Mouse (Mus musculus) midbrain, postnatal 0 days (tissue): ENCODE measurements around the gene Slc26a10. TPM values are rescaled to one million over a fixed set of nuclear protein-coding genes. Genes with fewer than 3 reads are reported as not detected.
A peak's percentile ranks its signal among the peaks of the same experiment; 100 is the strongest.

ENCODE experiments used
- ATAC-seq: fragments of 200-750 bp; cut with Nextera tagmentation; 2 replicates; pipeline ENCODE4 v1.8.0; 2017; ENCODE audit warnings: moderate number of reproducible peaks, mild to moderate bottlenecking, moderate TSS enrichment, moderate library complexity; ENCODE audit not compliant: low FRiP score
- DNase-seq: peaks from one replicate; pipeline ENCODE4 v3.0.0-alpha.2; 2015; ENCODE audit warnings: low spot score
- H3K27ac ChIP-seq: fragments of 300-500 bp; sonication (generic); 2 replicates; pipeline ENCODE4 v1.5.1; 2014; ENCODE audit warnings: low read depth, mild to moderate bottlenecking, low read length, mixed read lengths
- H3K27me3 ChIP-seq: fragments of 300-500 bp; sonication (generic); 2 replicates; pipeline ENCODE4 v1.6.1; 2014; ENCODE audit warnings: low read length, control low read depth, mixed read lengths; ENCODE audit not compliant: insufficient read depth
- H3K36me3 ChIP-seq: fragments of 300-500 bp; sonication (generic); 2 replicates; pipeline ENCODE4 v1.6.1; 2014; ENCODE audit warnings: low read length, control low read depth, mixed read lengths; ENCODE audit not compliant: insufficient read depth
- H3K4me1 ChIP-seq: fragments of 300-500 bp; sonication (generic); 2 replicates; pipeline ENCODE4 v1.6.1; 2014; ENCODE audit warnings: mild to moderate bottlenecking, control low read depth, antibody characterized with exemption, low read length, mixed read lengths; ENCODE audit not compliant: insufficient read depth
- H3K4me2 ChIP-seq: fragments of 300-500 bp; sonication (generic); 2 replicates; pipeline ENCODE4 v1.6.1; 2014; ENCODE audit warnings: low read depth, mild to moderate bottlenecking, low read length, mixed read lengths; ENCODE audit not compliant: poor library complexity, severe bottlenecking
- H3K4me3 ChIP-seq: fragments of 300-500 bp; sonication (generic); 2 replicates; pipeline ENCODE4 v1.5.1; 2014; ENCODE audit warnings: low read depth, mild to moderate bottlenecking, low read length, moderate library complexity
- H3K9ac ChIP-seq: fragments of 300-500 bp; sonication (generic); replicated peaks from 2 replicates; pipeline ENCODE4 v1.6.1; 2014; ENCODE audit warnings: mild to moderate bottlenecking, low read length, moderate library complexity, mixed read lengths; ENCODE audit not compliant: poor library complexity, severe bottlenecking
- H3K9me3 ChIP-seq: fragments of 300-500 bp; sonication (generic); 2 replicates; pipeline ENCODE4 v1.6.1; 2016; ENCODE audit warnings: low read length, control low read depth
- CTCF ChIP-seq: IDR thresholded peaks from 2 replicates; pipeline ENCODE4 v1.5.1; 2016; ENCODE audit warnings: antibody characterized with exemption, mild to moderate bottlenecking
- WGBS: fragments of 180-500 bp; shearing (Covaris S2); extraction: QIAGEN DNeasy Blood & Tissue Kit; methylation state at CpG from one replicate; pipeline ENCODE4 v1.1.7; 2014; 5-methylcytosine and 5-hydroxymethylcytosine counted together
- polyA plus RNA-seq: library from polyadenylated mRNA; unstranded; fragments of >200 nt; fragmentation: Nextera tagmentation; extraction: Ambion mirVana; gene quantifications from 2 replicates; pipeline ENCODE4 v1.2.1, GENCODE M21; 2015
- total RNA-seq: library from RNA; depleted of rRNA; stranded (reverse); fragments of >200 nt; gene quantifications from 2 replicates; pipeline ENCODE4 v1.2.3, GENCODE M21; 2014

The Slc26a10 gene
- total and polyA plus RNA-seq, 2 experiments from 2014 or later = 0.05 to 0.80 TPM

GRCm38 (mm10) chr10:127211414-127211854, 31.0 kb upstream of the Slc26a10 start, which contains the start of gene Pip4k2c:
Pip4k2c (minus strand) TSS chr10:127211585.
- H3K27ac ChIP-seq = peak within 1 kb of the TSS; percentile 74
- H3K36me3 ChIP-seq = peaks cover 13% of the 10 kb centered on the region
- peaks cover 9% of the 10 kb centered on the region for H3K4me1 ChIP-seq
- H3K9me3 ChIP-seq = no peaks in the 10 kb centered on the region
- TF ChIP-seq CTCF = no peak
- H3K4me2 ChIP-seq = peak within 1 kb of the TSS; percentile 93
- peak within 1 kb of the TSS; percentile 85 for H3K9ac ChIP-seq
- 1% methylated on average over 41 of the region's 47 CpGs for WGBS
- peak within 1 kb of the TSS; percentile 84 for H3K4me3 ChIP-seq
- DNase-seq (peak; percentile 78), ATAC-seq (peak; percentile 94)
- no peaks in the 10 kb centered on the region for H3K27me3 ChIP-seq

GRCm38 (mm10) chr10:127210961-127211405, 30.5 kb upstream of the Slc26a10 start:
- WGBS = under 1% methylated on average over 22 of the region's 25 CpGs
- ATAC-seq = peak; percentile 59
- H3K4me1 ChIP-seq = peaks cover 9% of the 10 kb centered on the region
- H3K4me3 ChIP-seq = peak overlapping the region; percentile 84
- peak overlapping the region; percentile 85 for H3K9ac ChIP-seq
- no peaks in the 10 kb centered on the region for H3K9me3 ChIP-seq
- no peak for TF ChIP-seq CTCF
- no peak for DNase-seq
- H3K27ac ChIP-seq = peak overlapping the region; percentile 74
- H3K36me3 ChIP-seq = peaks cover 14% of the 10 kb centered on the region
- no peaks in the 10 kb centered on the region for H3K27me3 ChIP-seq
- H3K4me2 ChIP-seq = peak overlapping the region; percentile 93

GRCm38 (mm10) chr10:127209928-127210570, 29.6 kb upstream of the Slc26a10 start:
- Histone ChIP-seq H3K4me3 (peak overlapping the region; percentile 84; the same call in 1 of the 2 replicates), H3K4me1 (peaks cover 9% of the 10 kb centered on the region), H3K27me3 (no peaks in the 10 kb centered on the region), H3K27ac (no peak overlapping the region), H3K4me2 (peak overlapping the region; percentile 93), H3K36me3 (peaks cover 23% of the 10 kb centered on the region), H3K9me3 (no peaks in the 10 kb centered on the region), H3K9ac (peak overlapping the region; percentile 85)
- WGBS = 88% methylated on average over 13 of the region's 13 CpGs
- ATAC-seq = no peak
- DNase-seq = no peak
- no peak for TF ChIP-seq CTCF

GRCm38 (mm10) chr10:127208921-127209320, 28.5 kb upstream of the Slc26a10 start:
- Histone ChIP-seq H3K27me3 (no peaks in the 10 kb centered on the region), H3K9me3 (no peaks in the 10 kb centered on the region), H3K9ac (no peak overlapping the region), H3K27ac (no peak overlapping the region), H3K4me2 (no peak overlapping the region), H3K36me3 (peaks cover 30% of the 10 kb centered on the region), H3K4me1 (peaks cover 9% of the 10 kb centered on the region), H3K4me3 (no peak overlapping the region)
- no peak for ATAC-seq
- DNase-seq = no peak
- 86% methylated on average over 4 of the region's 4 CpGs for WGBS
- no peak for TF ChIP-seq CTCF

- Histone ChIP-seq H3K9ac (no peak overlapping the region), H3K4me3 (no peak overlapping the region), H3K27me3 (no peaks in the 10 kb centered on the region), H3K27ac (no peak overlapping the region), H3K4me1 (peaks cover 3% of the 10 kb centered on the region), H3K4me2 (no peak overlapping the region), H3K36me3 (peaks cover 40% of the 10 kb centered on the region), H3K9me3 (no peaks in the 10 kb centered on the region)
- 94% methylated on average over 10 of the region's 10 CpGs for WGBS
- ATAC-seq (no peak), DNase-seq (no peak)
- TF ChIP-seq CTCF = no peak
These were observed 24.9 kb upstream of the Slc26a10 start for GRCm38 (mm10) chr10:127205373-127205772.

- Histone ChIP-seq H3K36me3 (peaks cover 44% of the 10 kb centered on the region), H3K4me1 (no peaks in the 10 kb centered on the region), H3K27me3 (no peaks in the 10 kb centered on the region), H3K4me2 (no peak overlapping the region), H3K9ac (no peak overlapping the region), H3K9me3 (no peaks in the 10 kb centered on the region), H3K4me3 (no peak overlapping the region), H3K27ac (no peak overlapping the region)
- TF ChIP-seq CTCF = no peak
- no peak for ATAC-seq
- WGBS = 91% methylated on average over 5 of the region's 5 CpGs
- no peak for DNase-seq
These were observed 24.1 kb upstream of the Slc26a10 start for GRCm38 (mm10) chr10:127204589-127204988.
